In genomic region chr2:152332101-152332825, GRCm38 (mm10) we compare ENCODE assay signal across 8 mouse cellular contexts. TPM values are rescaled to one million over a fixed set of nuclear protein-coding genes. Genes with fewer than 3 reads are reported as not detected.
DNase-seq lines count a peak whose midpoint lies in the region; ATAC-seq and TF ChIP-seq lines count a peak whose summit lies in the region.

Gene Rbck1, minus strand, starts transcription at chr2:152332653.

- peak; percentile 92 for ATAC-seq in heart, embryonic 11.5 days (replicated peaks; ENCODE audit: insufficient number of reproducible peaks, low FRiP score, low TSS enrichment)
- ATAC-seq in kidney, embryonic 16.5 days (ENCODE audit: low FRiP score, low TSS enrichment) = peak; percentile 96

- H3K27me3 ChIP-seq in heart, embryonic 11.5 days (ENCODE audit: control insufficient read depth, insufficient read depth, low read length) = no peaks in the 10 kb centered on the region
- H3K27me3 ChIP-seq in kidney, embryonic 16.5 days (ENCODE audit: insufficient read depth, low read length) = no peaks in the 10 kb centered on the region
- no peaks in the 10 kb centered on the region for H3K27me3 ChIP-seq in liver, adult 2 months (ENCODE audit: control insufficient read depth, insufficient read depth, low read length)
- no peaks in the 10 kb centered on the region for H3K27me3 ChIP-seq in myocyte (ENCODE audit: control insufficient read depth, insufficient read depth, insufficient read length)
- H3K27me3 ChIP-seq in splenic B cell, adult 2 months (ENCODE audit: control insufficient read depth, insufficient read depth, low read length, poor library complexity, severe bottlenecking) = no peaks in the 10 kb centered on the region

- peak within 1 kb of the TSS; percentile 96 for H3K27ac ChIP-seq in bone marrow macrophage, adult 2 months (ENCODE audit: insufficient read depth, low read depth, low read length)
- H3K27ac ChIP-seq in embryonic fibroblast, embryonic 13.5 days (ENCODE audit: insufficient read depth, low read length) = peak within 1 kb of the TSS; percentile 74
- peak within 1 kb of the TSS; percentile 95 for H3K27ac ChIP-seq in heart, embryonic 11.5 days (ENCODE audit: low read depth, low read length)
- peak within 1 kb of the TSS; percentile 93 for H3K27ac ChIP-seq in kidney, embryonic 16.5 days (ENCODE audit: low read length)
- peak within 1 kb of the TSS; percentile 94 for H3K27ac ChIP-seq in liver, adult 2 months (replicated peaks; ENCODE audit: insufficient read depth, low read depth, low read length)

- H3K79me2 ChIP-seq in liver, adult 2 months (ENCODE audit: control insufficient read depth, insufficient read depth, low read length) = no peaks in the 10 kb centered on the region; the same call in 1 of the 2 replicates
- H3K79me2 ChIP-seq in myocyte (ENCODE audit: control insufficient read depth, insufficient read depth) = peaks cover 13% of the 10 kb centered on the region

- H3K9me3 ChIP-seq in heart, embryonic 11.5 days (replicated peaks; ENCODE audit: control insufficient read depth, low read length) = no peaks in the 10 kb centered on the region
- no peaks in the 10 kb centered on the region for H3K9me3 ChIP-seq in kidney, embryonic 16.5 days (ENCODE audit: low read length)

- TF ChIP-seq POLR2A in bone marrow macrophage, adult 2 months (IDR thresholded peaks at IDR 0.05; ENCODE audit: borderline replicate concordance, low read depth, low read length) = no peak
- TF ChIP-seq POLR2A in embryonic fibroblast, embryonic 13.5 days (IDR thresholded peaks at IDR 0.05; ENCODE audit: low read depth, low read length) = peak; percentile 88
- TF ChIP-seq POLR2A in liver, adult 2 months (IDR thresholded peaks at IDR 0.05; ENCODE audit: extremely low read depth, insufficient read depth, low read length) = 0 out of 2 replicates have a peak, but pooled peaks have one; percentile 46
- TF ChIP-seq POLR2A in myocyte (IDR thresholded peaks at IDR 0.05; ENCODE audit: insufficient read length, low read depth) = peak; percentile 67

- TF ChIP-seq CTCF in bone marrow macrophage, adult 2 months (IDR thresholded peaks at IDR 0.05; ENCODE audit: low read depth, low read length) = no peak
- no peak for TF ChIP-seq CTCF in embryonic fibroblast, embryonic 13.5 days (IDR thresholded peaks at IDR 0.05; ENCODE audit: borderline replicate concordance, insufficient read depth, low read length)
- TF ChIP-seq CTCF in liver, adult 2 months (IDR thresholded peaks at IDR 0.05; ENCODE audit: low read depth, low read length) = no peak

- DNase-seq in B cell, adult 2 months = peak; percentile 87 to 89
- peak; percentile 85 for DNase-seq in liver, adult 2 months (ENCODE audit: extremely low read depth, low read depth, low spot score)
- DNase-seq in splenic B cell, adult 2 months (ENCODE audit: low read depth, low spot score) = peak; percentile 94

- H3ac ChIP-seq in myocyte (ENCODE audit: control insufficient read depth, insufficient read length) = peak within 1 kb of the TSS; percentile 94

- under 1% methylated on average over 54 of the region's 54 CpGs for WGBS in heart, embryonic 11.5 days (ENCODE audit: insufficient replicate concordance)
- under 1% methylated on average over 54 of the region's 54 CpGs for WGBS in kidney, embryonic 16.5 days
- under 1% methylated on average over 54 of the region's 54 CpGs for WGBS in liver, adult 2 months

- H3K9ac ChIP-seq in heart, embryonic 11.5 days (ENCODE audit: low read depth, low read length) = peak within 1 kb of the TSS; percentile 89
- peak within 1 kb of the TSS; percentile 93 for H3K9ac ChIP-seq in kidney, embryonic 16.5 days (replicated peaks; ENCODE audit: low read length)
- peak within 1 kb of the TSS; percentile 91 for H3K9ac ChIP-seq in liver, adult 2 months (ENCODE audit: low read depth, low read length)

- no peaks in the 10 kb centered on the region for H3K36me3 ChIP-seq in heart, embryonic 11.5 days (ENCODE audit: control insufficient read depth, insufficient read depth, low read length)
- H3K36me3 ChIP-seq in kidney, embryonic 16.5 days (ENCODE audit: insufficient read depth, low read length) = peaks cover 3% of the 10 kb centered on the region; the same call in 1 of the 2 replicates
- H3K36me3 ChIP-seq in liver, adult 2 months (ENCODE audit: control insufficient read depth, insufficient read depth, low read length) = peaks cover 5% of the 10 kb centered on the region; the same call in 1 of the 2 replicates
- peaks cover 6% of the 10 kb centered on the region for H3K36me3 ChIP-seq in myocyte (ENCODE audit: control insufficient read depth, insufficient read depth)
- H3K36me3 ChIP-seq in splenic B cell, adult 2 months (ENCODE audit: control insufficient read depth, insufficient read depth, low read length, poor library complexity, severe bottlenecking) = no peaks in the 10 kb centered on the region

- H3K4me2 ChIP-seq in heart, embryonic 11.5 days = peak within 1 kb of the TSS; percentile 94
- peak within 1 kb of the TSS; percentile 90 for H3K4me2 ChIP-seq in kidney, embryonic 16.5 days (replicated peaks; ENCODE audit: low read depth, low read length)
- peak within 1 kb of the TSS; percentile 97 for H3K4me2 ChIP-seq in myocyte (ENCODE audit: low read depth)

- peak within 1 kb of the TSS; percentile 95 for H3K4me3 ChIP-seq in bone marrow macrophage, adult 2 months (ENCODE audit: insufficient read depth, low read length)
- H3K4me3 ChIP-seq in embryonic fibroblast, embryonic 13.5 days (ENCODE audit: insufficient read depth, low read length) = peak within 1 kb of the TSS; percentile 92
- peak within 1 kb of the TSS; percentile 74 for H3K4me3 ChIP-seq in heart, embryonic 11.5 days (ENCODE audit: low read depth, low read length)
- peak within 1 kb of the TSS; percentile 88 for H3K4me3 ChIP-seq in kidney, embryonic 16.5 days (ENCODE audit: low read length)
- peak within 1 kb of the TSS; percentile 82 for H3K4me3 ChIP-seq in liver, adult 2 months (ENCODE audit: insufficient read depth, low read depth, low read length)
- H3K4me3 ChIP-seq in myocyte = peak within 1 kb of the TSS; percentile 87

- H3K4me1 ChIP-seq in bone marrow macrophage, adult 2 months (ENCODE audit: control insufficient read depth, insufficient read depth, low read length) = peaks cover 9% of the 10 kb centered on the region
- H3K4me1 ChIP-seq in embryonic fibroblast, embryonic 13.5 days (ENCODE audit: control insufficient read depth, insufficient read depth, low read length) = peaks cover 9% of the 10 kb centered on the region; the same call in 1 of the 2 replicates
- H3K4me1 ChIP-seq in heart, embryonic 11.5 days (ENCODE audit: control insufficient read depth, insufficient read depth, low read length) = peaks cover 11% of the 10 kb centered on the region
- peaks cover 23% of the 10 kb centered on the region for H3K4me1 ChIP-seq in kidney, embryonic 16.5 days (ENCODE audit: insufficient read depth, low read length)
- peaks cover 17% of the 10 kb centered on the region for H3K4me1 ChIP-seq in liver, adult 2 months (ENCODE audit: control insufficient read depth, insufficient read depth, low read length)

TF ChIP-seq in myocyte, 11 proteins besides CTCF, POLR2A, EP300 and RAD21:
- TF ChIP-seq MYOD1 (IDR thresholded peaks at IDR 0.05; ENCODE audit: control insufficient read depth in 1 of 3, insufficient read length in 2 of 3, low read depth in 2 of 3) = no peak
- TF ChIP-seq CEBPB (IDR thresholded peaks at IDR 0.05; ENCODE audit: insufficient read depth, poor library complexity, severe bottlenecking) = no peak
- peak; percentile 55 for TF ChIP-seq POLR2AphosphoS2 (IDR thresholded peaks at IDR 0.05; ENCODE audit: insufficient read length, low read depth)

RNA-seq across cellular contexts. Expression of gene Rbck1, which starts in this region (rescaled TPM):
- polyA plus RNA-seq in bone marrow macrophage, adult 2 months (2012; ENCODE audit: insufficient read depth, insufficient read length, missing spikeins) = 55.3 and 57.2 TPM in 2 replicates
- 59.0 and 79.2 TPM in 2 replicates for polyA plus RNA-seq in embryonic fibroblast, embryonic 13.5 days (2011; ENCODE audit: insufficient read length, low read depth, missing spikeins)
- 62.6 and 64.5 TPM in 2 replicates for polyA plus RNA-seq in heart, embryonic 11.5 days (2014; fragmentation: Nextera tagmentation; extraction: Ambion mirVana)
- 93.4 and 96.6 TPM in 2 replicates for polyA plus RNA-seq in kidney, embryonic 16.5 days (2015; fragmentation: Nextera tagmentation; extraction: Ambion mirVana)
- 43.4 and 47.7 TPM in 2 replicates for total RNA-seq in liver, adult 2 months (2014; rRNA removed)
- polyA plus RNA-seq in liver, adult 2 months (2012; rRNA removed) = 92.8 and 107 TPM in 2 replicates
- 73.3 TPM for polyA plus RNA-seq in myocyte (2012; fragmentation: generic; extraction: Trizol)

Comparison
In these comparisons a context has a peak if more than half of its experiments do, and no peak if none do; other contexts are left out.
1. Peak in every context shown above with its lines: DNase-seq, ATAC-seq, H3K4me3 ChIP-seq and H3K27ac ChIP-seq.